Comparison of ENCODE assay signal across 8 mouse cellular contexts in the genomic region with DNA sequence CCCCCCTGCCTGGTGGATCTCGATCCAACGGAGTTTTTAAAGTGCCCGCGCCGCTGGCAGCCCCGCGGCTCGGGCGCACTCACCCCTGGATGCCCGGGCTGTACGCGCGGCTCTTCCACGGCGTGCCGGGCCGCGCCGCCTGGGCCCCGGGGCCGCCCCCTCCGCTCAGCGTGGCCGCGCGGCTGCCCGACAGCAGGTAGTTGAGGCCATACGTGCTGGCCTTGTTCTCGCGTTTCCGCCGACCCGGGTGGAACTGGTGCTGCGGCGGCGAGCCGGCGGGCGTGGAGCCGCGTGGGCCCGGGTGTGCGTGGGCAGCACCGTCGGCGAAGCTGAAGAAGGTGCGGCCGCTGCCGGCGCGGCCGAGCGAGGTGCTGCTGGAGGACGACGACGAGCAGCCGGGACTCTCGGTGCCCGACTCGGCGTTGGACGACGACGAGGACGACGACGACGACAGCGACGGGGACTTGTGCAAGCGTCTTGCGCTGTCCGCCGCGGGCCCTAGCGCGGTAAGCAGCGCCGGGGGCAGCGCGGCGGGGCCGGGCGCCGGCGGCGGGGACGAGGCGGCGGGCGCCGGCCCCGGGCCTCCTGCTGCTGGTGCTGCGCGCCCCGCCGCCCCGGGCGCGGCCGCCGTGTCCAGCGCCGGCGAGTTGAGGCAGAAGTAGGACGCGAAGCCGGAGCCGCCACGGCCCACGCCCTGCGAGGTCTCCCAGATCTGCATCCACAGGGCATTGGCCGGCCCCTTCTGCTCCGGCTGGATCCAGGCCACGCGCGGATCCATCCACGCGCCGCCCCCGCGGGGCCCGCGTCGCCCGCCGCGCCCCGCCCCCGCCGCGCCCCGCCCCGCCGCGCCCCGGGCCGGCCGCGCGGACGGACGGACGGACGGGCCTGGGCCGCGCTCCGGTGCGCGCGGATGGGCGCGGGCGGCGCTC. TPM values are rescaled to one million over a fixed set of nuclear protein-coding genes. Genes with fewer than 3 reads are reported as not detected.
DNase-seq lines count a peak whose midpoint lies in the region; ATAC-seq and TF ChIP-seq lines count a peak whose summit lies in the region.

A gene (plus strand): TSS at position 342 of the 929 bp plus-strand sequence.

- H3K4me3 ChIP-seq in ES-E14 (ENCODE audit: insufficient read depth in 1 of 2, low read depth in 1 of 2, low read length in 2 of 2, poor library complexity in 1 of 2, severe bottlenecking in 1 of 2): peak within 1 kb of the TSS; percentile 73 to 90
- peak within 1 kb of the TSS; percentile 87 for H3K4me3 ChIP-seq in forebrain, embryonic 14.5 days (ENCODE audit: low read depth, low read length)
- peak within 1 kb of the TSS; percentile 95 for H3K4me3 ChIP-seq in lung, embryonic 14.5 days (ENCODE audit: low read depth, low read length)
- H3K4me3 ChIP-seq in neural tube, embryonic 14.5 days (ENCODE audit: low read depth, low read length): peak within 1 kb of the TSS; percentile 85

- peak within 1 kb of the TSS; percentile 65 for H3K27ac ChIP-seq in ES-E14 (ENCODE audit: insufficient read depth, low read depth, low read length, poor library complexity, severe bottlenecking)
- peak within 1 kb of the TSS; percentile 94 for H3K27ac ChIP-seq in forebrain, embryonic 14.5 days (ENCODE audit: low read depth, low read length)
- peak within 1 kb of the TSS; percentile 87 for H3K27ac ChIP-seq in lung, embryonic 14.5 days (ENCODE audit: low read depth)
- peak within 1 kb of the TSS; percentile 95 for H3K27ac ChIP-seq in neural tube, embryonic 14.5 days (ENCODE audit: low read depth, low read length)

- ATAC-seq in cerebellum, adult (ENCODE audit: insufficient number of reproducible peaks, low FRiP score, low TSS enrichment): peak; percentile 22; the same call in 1 of the 2 replicates
- 0 out of 2 replicates have a peak, but pooled peaks have one; percentile 0 for ATAC-seq in forebrain, embryonic 14.5 days
- ATAC-seq in lung, embryonic 14.5 days (ENCODE audit: insufficient read depth): peak; percentile 25; the same call in 1 of the 2 replicates
- peak; percentile 10 for ATAC-seq in neural tube, embryonic 14.5 days (ENCODE audit: low read depth)

- H3K9ac ChIP-seq in ES-E14 (ENCODE audit: insufficient read depth, low read depth, low read length, poor library complexity, severe bottlenecking): peak within 1 kb of the TSS; percentile 91
- peak within 1 kb of the TSS; percentile 88 for H3K9ac ChIP-seq in forebrain, embryonic 14.5 days (ENCODE audit: low read length)
- peak within 1 kb of the TSS; percentile 87 for H3K9ac ChIP-seq in lung, embryonic 14.5 days
- peak within 1 kb of the TSS; percentile 83 for H3K9ac ChIP-seq in neural tube, embryonic 14.5 days (replicated peaks; ENCODE audit: low read depth, low read length)

- WGBS in forebrain, embryonic 14.5 days: under 1% methylated on average over 89 of the region's 155 CpGs
- 7% methylated on average over 148 of the region's 155 CpGs for WGBS in large intestine, adult 2 months
- WGBS in lung, embryonic 14.5 days: under 1% methylated on average over 127 of the region's 155 CpGs
- under 1% methylated on average over 112 of the region's 155 CpGs for WGBS in neural tube, embryonic 14.5 days

- H3K4me1 ChIP-seq in ES-E14 (ENCODE audit: control insufficient read depth in 2 of 2, insufficient read depth in 2 of 2, low read length in 2 of 2, poor library complexity in 1 of 2): peaks cover 3 to 20% of the 10 kb centered on the region in 2 experiments; a peak in 2 of 4 replicates
- H3K4me1 ChIP-seq in forebrain, embryonic 14.5 days (ENCODE audit: control insufficient read depth, insufficient read depth, low read length): peaks cover 29% of the 10 kb centered on the region
- H3K4me1 ChIP-seq in lung, embryonic 14.5 days (ENCODE audit: insufficient read depth): peaks cover 16% of the 10 kb centered on the region
- H3K4me1 ChIP-seq in neural tube, embryonic 14.5 days (ENCODE audit: control insufficient read depth, insufficient read depth, low read length): peaks cover 30% of the 10 kb centered on the region

- no peaks in the 10 kb centered on the region for H3K9me3 ChIP-seq in ES-E14 (ENCODE audit: control insufficient read depth, insufficient read depth, low read depth, low read length)
- no peaks in the 10 kb centered on the region for H3K9me3 ChIP-seq in forebrain, embryonic 14.5 days (replicated peaks; ENCODE audit: control insufficient read depth, low read length)
- H3K9me3 ChIP-seq in lung, embryonic 14.5 days (ENCODE audit: low read depth, low read length): no peaks in the 10 kb centered on the region
- H3K9me3 ChIP-seq in neural tube, embryonic 14.5 days (ENCODE audit: control insufficient read depth, low read length): no peaks in the 10 kb centered on the region

- in situ Hi-C loops in ES-E14 (cut with MboI; ENCODE audit: low sequenced_read_pairs in 2 of 2, unreplicated experiment in 2 of 2): no loop called here

- DNase-seq in ES-E14 (ENCODE audit: low read depth, low spot score): no peak
- DNase-seq in forebrain, embryonic 14.5 days (ENCODE audit: low spot score): peak; percentile 51
- DNase-seq in heart, postnatal 14 days: peak; percentile 71 to 74
- no peak for DNase-seq in large intestine, adult 2 months (ENCODE audit: low read depth, low spot score)
- DNase-seq in lung, embryonic 14.5 days: peak; percentile 67
- peak; percentile 35 to 49 for DNase-seq in thymus, postnatal 10 days (ENCODE audit: low spot score in 2 of 2)

- peaks cover 5% of the 10 kb centered on the region; the same call in 1 of the 2 replicates for H3K36me3 ChIP-seq in ES-E14 (ENCODE audit: control insufficient read depth, insufficient read depth, low read length, poor library complexity, severe bottlenecking)
- H3K36me3 ChIP-seq in forebrain, embryonic 14.5 days (ENCODE audit: control insufficient read depth, insufficient read depth, low read length): 0 out of 2 replicates have a peak, but pooled peaks cover 6% of the 10 kb centered on the region
- H3K36me3 ChIP-seq in lung, embryonic 14.5 days (ENCODE audit: insufficient read depth): peaks cover 12% of the 10 kb centered on the region
- H3K36me3 ChIP-seq in neural tube, embryonic 14.5 days (ENCODE audit: control insufficient read depth, insufficient read depth, low read length): no peaks in the 10 kb centered on the region

- no peaks in the 10 kb centered on the region for H3K27me3 ChIP-seq in forebrain, embryonic 14.5 days (replicated peaks; ENCODE audit: control insufficient read depth, insufficient read depth, low read length)
- no peaks in the 10 kb centered on the region for H3K27me3 ChIP-seq in lung, embryonic 14.5 days (ENCODE audit: insufficient read depth, low read length)
- H3K27me3 ChIP-seq in neural tube, embryonic 14.5 days (ENCODE audit: control insufficient read depth, insufficient read depth, low read length): no peaks in the 10 kb centered on the region

- intact Hi-C loops in heart, postnatal 14 days (cut with DNase I): loop anchor here (5.0 kb wide), 1 partner anchor 79 kb away; a partner anchor contains a TSS

- peak within 1 kb of the TSS; percentile 84 for H3K4me2 ChIP-seq in forebrain, embryonic 14.5 days (ENCODE audit: low read length)
- peak within 1 kb of the TSS; percentile 96 for H3K4me2 ChIP-seq in lung, embryonic 14.5 days
- H3K4me2 ChIP-seq in neural tube, embryonic 14.5 days (ENCODE audit: low read depth, low read length): peak within 1 kb of the TSS; percentile 94

- no peak for TF ChIP-seq CTCF in lung, embryonic 14.5 days (IDR thresholded peaks at IDR 0.05; ENCODE audit: low read depth)

TF ChIP-seq in ES-E14, 5 proteins besides CTCF, POLR2A, EP300 and RAD21:
- TF ChIP-seq ZC3H11A (IDR thresholded peaks at IDR 0.05; ENCODE audit: borderline replicate concordance, low read depth, low read length): no peak
- TF ChIP-seq HCFC1 (IDR thresholded peaks at IDR 0.05; ENCODE audit: borderline replicate concordance, insufficient read depth, low read length): no peak
- no peak for TF ChIP-seq MAFK (IDR thresholded peaks at IDR 0.05; ENCODE audit: insufficient read depth, low read depth, low read length)
- no peak for TF ChIP-seq CHD2 (IDR thresholded peaks at IDR 0.05; ENCODE audit: low read depth, low read length)
- TF ChIP-seq ZNF384 (IDR thresholded peaks at IDR 0.05; ENCODE audit: low read depth, low read length): no peak

RNA-seq across cellular contexts. Expression of the gene that starts here (rescaled TPM):
- 220 TPM in 2 replicates for total RNA-seq in ES-E14 (2012; rRNA removed)
- 86.2 and 87.4 TPM in 2 replicates for polyA plus RNA-seq in forebrain, embryonic 14.5 days (2014; fragmentation: Nextera tagmentation; extraction: Ambion mirVana)
- total RNA-seq in heart, postnatal 14 days (2021): 10 to 100 TPM; 35.8 to 42.0 TPM
- polyA plus RNA-seq in large intestine, adult 2 months (2012; rRNA removed): 64.7 and 82.7 TPM in 2 replicates
- polyA plus RNA-seq in lung, embryonic 14.5 days (2014; fragmentation: Nextera tagmentation; extraction: Ambion mirVana): 130 TPM in 2 replicates
- polyA plus RNA-seq in neural tube, embryonic 14.5 days (2014; fragmentation: Nextera tagmentation; extraction: Ambion mirVana): 73.5 and 85.4 TPM in 2 replicates

Comparison
In these comparisons a context has a peak if more than half of its experiments do, and no peak if none do; other contexts are left out.
1. DNase-seq: peak in forebrain, embryonic 14.5 days (single experiment), heart, postnatal 14 days (2 of 2), lung, embryonic 14.5 days (single experiment) and thymus, postnatal 10 days (2 of 2); none in ES-E14 (single experiment) and large intestine, adult 2 months (single experiment).
2. Peak in every context shown above with its lines, with median percentiles within 50 percentile points of each other: H3K27ac ChIP-seq, H3K4me3 ChIP-seq, H3K9ac ChIP-seq, ATAC-seq and H3K4me2 ChIP-seq.